Comparison of ENCODE assay signal across 21 mouse cellular contexts in the genomic region with DNA sequence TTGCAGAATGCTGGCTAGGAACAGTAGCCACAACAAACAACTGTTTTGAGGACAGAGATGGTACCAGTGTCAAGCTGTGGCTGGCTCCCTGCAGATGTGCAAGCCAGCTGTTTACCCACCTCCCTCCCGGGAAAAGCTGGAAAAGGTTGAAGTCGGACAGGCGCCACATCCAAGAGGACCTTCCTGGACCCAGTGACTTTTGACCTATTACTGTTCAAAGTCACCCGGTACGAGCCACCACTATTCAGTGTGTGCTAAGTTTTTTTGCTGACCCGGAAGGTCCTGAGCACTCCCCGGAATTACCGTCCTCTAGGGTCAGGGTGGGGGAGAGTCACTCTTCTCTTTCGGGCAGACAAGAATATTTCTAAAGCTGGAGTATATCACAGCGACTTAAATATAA.
"Had no signal": no experiment of that assay in that cellular context is flagged by ENCODE, and none has a peak within 500 bp of the region (broad histone marks: within the 10 kb centered on the region; RNA-seq: fewer than 3 reads in every experiment).

No protein-coding gene starts in this region.

- H3K4me2 ChIP-seq: intestine, embryonic 15.5 days; kidney, embryonic 15.5 days; lung, embryonic 15.5 days; midbrain, embryonic 11.5 days had no signal

- H3K9ac ChIP-seq: intestine, embryonic 15.5 days; kidney, embryonic 15.5 days; lung, embryonic 15.5 days had no signal

- ATAC-seq: intestine, embryonic 15.5 days had no signal

- DNase-seq: kidney, adult 11 months; kidney, adult 8-10 months; kidney, postnatal 10 days; kidney, postnatal 36 days; left cerebral cortex, postnatal 4 days; lung, adult 18-20 months; lung, postnatal 10 days; lung, postnatal 36 days; midbrain, embryonic 14.5 days; right cerebral cortex, adult 18-20 months; right cerebral cortex, postnatal 14 days; right cerebral cortex, postnatal 4 days; thymus, adult 2 months; thymus, postnatal 14 days; thymus, postnatal 4 days had no signal

- H3K9me3 ChIP-seq: intestine, embryonic 15.5 days; kidney, embryonic 15.5 days; lung, embryonic 15.5 days; megakaryocyte, embryonic 14.5 days had no signal

- H3K36me3 ChIP-seq: intestine, embryonic 15.5 days; kidney, embryonic 15.5 days; lung, embryonic 15.5 days had no signal

- H3K4me3 ChIP-seq: intestine, embryonic 15.5 days; kidney, embryonic 15.5 days; lung, embryonic 15.5 days; megakaryocyte, embryonic 14.5 days had no signal

- H3K27me3 ChIP-seq: intestine, embryonic 15.5 days; kidney, embryonic 15.5 days; lung, embryonic 15.5 days had no signal

- H3K27ac ChIP-seq: intestine, embryonic 15.5 days; kidney, embryonic 15.5 days; lung, embryonic 15.5 days; stomach, postnatal 0 days had no signal
